Mouse (Mus musculus): Measurements from ENCODE around the gene Tmem144. TPM values are rescaled to one million over a fixed set of nuclear protein-coding genes. Genes with fewer than 3 reads are reported as not detected.
"Not testable (repeated sequence)": the region's sequence is repeated elsewhere in the genome, so short reads cannot be mapped to it uniquely, and the experiment has no call there.

Tmem144 gene
- polyA plus RNA-seq, 1 experiment from 2014 or later, result 5.4 TPM

DNA sequence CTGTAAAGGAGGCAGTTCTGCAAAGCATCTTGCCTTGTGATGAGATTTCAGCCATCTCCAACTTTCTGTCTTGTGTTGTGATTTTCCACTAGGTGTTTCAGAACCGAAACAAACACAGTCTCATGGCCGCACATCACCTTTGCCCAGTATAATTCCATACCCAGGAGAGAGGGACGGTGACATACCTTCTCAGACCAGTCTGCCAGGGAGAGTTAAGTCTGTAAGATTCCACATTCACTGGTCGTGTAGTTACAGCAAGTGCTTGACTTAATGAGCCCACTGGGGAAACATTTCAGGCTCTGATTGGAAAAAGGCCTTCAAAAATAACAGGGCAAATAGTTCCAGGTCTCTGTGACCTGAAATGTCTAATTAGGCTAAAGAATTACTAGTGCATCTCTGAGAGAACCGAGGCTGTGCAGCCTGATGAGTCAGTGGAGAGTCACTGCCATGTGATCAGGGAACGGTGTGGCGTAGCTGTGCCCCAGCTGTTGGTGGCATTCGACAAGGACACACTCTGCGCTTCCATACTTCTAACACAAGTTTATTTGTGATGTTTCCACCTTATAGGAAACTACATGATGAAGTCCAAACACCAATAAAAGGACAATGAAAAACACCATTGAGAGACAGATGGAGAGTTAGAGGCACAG is 43.9 kb downstream of the Tmem144 start:
- H3K4me3 ChIP-seq (ENCODE audit: low read length), result no peak overlapping the region
- H3K27me3 ChIP-seq (ENCODE audit: control insufficient read depth, insufficient read depth, low read length), result no peaks in the 10 kb centered on the region
- ATAC-seq (ENCODE audit: low FRiP score, low TSS enrichment), result no peak
- H3K36me3 ChIP-seq (ENCODE audit: control insufficient read depth, insufficient read depth, low read length), result no peaks in the 10 kb centered on the region
- H3K4me1 ChIP-seq (ENCODE audit: control insufficient read depth, insufficient read depth, low read length), result no peaks in the 10 kb centered on the region
- H3K4me2 ChIP-seq (replicated peaks; ENCODE audit: low read depth, low read length), result no peak overlapping the region
- 77% methylated on average over 9 of the region's 9 CpGs for WGBS
- no peaks in the 10 kb centered on the region for H3K9me3 ChIP-seq (ENCODE audit: control insufficient read depth, low read length)
- H3K27ac ChIP-seq (ENCODE audit: low read depth, low read length), result no peak overlapping the region
- H3K9ac ChIP-seq (ENCODE audit: low read depth, low read length), result no peak overlapping the region

DNA sequence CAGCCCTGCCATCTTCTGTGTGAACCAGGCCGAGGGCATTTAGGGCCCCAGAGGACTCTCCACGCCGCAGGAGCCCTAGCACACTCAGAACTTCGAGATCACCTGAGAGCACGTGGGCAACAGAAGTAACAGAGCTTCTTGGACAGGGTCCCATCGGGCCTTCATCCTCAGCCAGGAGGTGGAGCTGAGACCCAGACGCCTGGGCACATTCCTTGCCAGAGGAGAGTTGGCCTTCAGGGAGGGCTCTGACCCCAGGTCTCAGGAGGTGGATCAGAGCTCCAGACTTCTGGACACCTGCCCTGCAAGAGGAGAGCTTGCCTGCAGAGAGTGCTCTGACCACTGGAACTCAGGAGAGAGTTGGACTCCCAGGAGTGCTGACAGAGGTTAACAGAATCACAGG is 51.8 kb downstream of the Tmem144 start:
- H3K27me3 ChIP-seq (ENCODE audit: control insufficient read depth, insufficient read depth, low read length); H3K36me3 ChIP-seq (ENCODE audit: control insufficient read depth, insufficient read depth, low read length); H3K4me1 ChIP-seq (ENCODE audit: control insufficient read depth, insufficient read depth, low read length); H3K9ac ChIP-seq (ENCODE audit: low read depth, low read length); H3K9me3 ChIP-seq (ENCODE audit: control insufficient read depth, low read length); ATAC-seq (ENCODE audit: low FRiP score, low TSS enrichment); H3K4me2 ChIP-seq (replicated peaks; ENCODE audit: low read depth, low read length); H3K27ac ChIP-seq (ENCODE audit: low read depth, low read length); H3K4me3 ChIP-seq (ENCODE audit: low read length): not testable (repeated sequence)
- 88% methylated on average over 7 of the region's 7 CpGs for WGBS

DNA sequence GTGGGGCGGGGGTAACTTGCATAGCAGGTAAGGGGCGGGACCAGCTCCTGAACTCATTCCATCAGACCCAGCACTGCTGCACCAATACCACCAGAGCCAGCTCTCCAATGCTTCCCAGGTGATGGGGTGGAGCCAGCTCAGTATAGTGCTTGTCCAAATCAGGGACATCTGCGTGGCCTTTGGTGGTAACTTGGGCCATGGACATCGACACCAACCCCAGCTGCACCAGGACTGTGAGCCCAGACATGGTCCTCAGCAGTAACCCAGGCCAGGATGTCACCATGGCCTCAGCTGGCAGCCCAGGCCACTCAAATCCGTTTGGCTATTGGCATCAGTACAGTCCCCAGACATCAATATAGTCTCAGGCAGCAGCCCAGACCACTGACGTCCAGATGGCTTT is 60.3 kb downstream of the Tmem144 start:
- Histone ChIP-seq H3K27me3 (ENCODE audit: control insufficient read depth, insufficient read depth, low read length) (no peaks in the 10 kb centered on the region), H3K4me2 (replicated peaks; ENCODE audit: low read depth, low read length) (no peak overlapping the region), H3K4me3 (ENCODE audit: low read length) (no peak overlapping the region), H3K4me1 (ENCODE audit: control insufficient read depth, insufficient read depth, low read length) (no peaks in the 10 kb centered on the region), H3K36me3 (ENCODE audit: control insufficient read depth, insufficient read depth, low read length) (no peaks in the 10 kb centered on the region), H3K9me3 (ENCODE audit: control insufficient read depth, low read length) (no peaks in the 10 kb centered on the region), H3K9ac (ENCODE audit: low read depth, low read length) (no peak overlapping the region), H3K27ac (ENCODE audit: low read depth, low read length) (no peak overlapping the region)
- 89% methylated on average over 6 of the region's 6 CpGs for WGBS
- ATAC-seq (ENCODE audit: low FRiP score, low TSS enrichment), result no peak

DNA sequence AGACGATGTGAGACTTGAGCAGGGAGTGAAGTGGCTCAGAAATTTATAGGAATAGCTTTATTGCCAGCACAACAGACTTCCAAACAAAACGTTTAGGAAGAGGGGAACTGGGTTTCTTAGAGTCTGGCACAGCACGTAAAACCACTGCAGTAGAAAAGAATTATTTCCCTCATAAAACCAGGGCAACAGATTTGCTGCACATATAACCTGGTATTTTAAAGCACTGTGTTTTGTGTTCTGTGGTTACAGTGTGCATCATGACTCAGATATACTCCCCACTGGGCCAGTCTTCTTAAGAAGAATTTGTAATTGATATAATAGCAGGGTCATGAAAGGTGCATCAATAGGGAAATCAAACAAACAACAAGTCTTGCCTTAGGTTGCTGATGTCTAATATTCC is 62.2 kb downstream of the Tmem144 start:
- H3K9ac ChIP-seq (ENCODE audit: low read depth, low read length), result no peak overlapping the region
- no peaks in the 10 kb centered on the region for H3K27me3 ChIP-seq (ENCODE audit: control insufficient read depth, insufficient read depth, low read length)
- H3K4me2 ChIP-seq (replicated peaks; ENCODE audit: low read depth, low read length), result no peak overlapping the region
- no peak overlapping the region for H3K4me3 ChIP-seq (ENCODE audit: low read length)
- no peaks in the 10 kb centered on the region for H3K4me1 ChIP-seq (ENCODE audit: control insufficient read depth, insufficient read depth, low read length)
- WGBS, result 22% methylated on average over 3 of the region's 3 CpGs
- H3K27ac ChIP-seq (ENCODE audit: low read depth, low read length), result no peak overlapping the region
- no peaks in the 10 kb centered on the region for H3K36me3 ChIP-seq (ENCODE audit: control insufficient read depth, insufficient read depth, low read length)
- no peak for ATAC-seq (ENCODE audit: low FRiP score, low TSS enrichment)
- no peaks in the 10 kb centered on the region for H3K9me3 ChIP-seq (ENCODE audit: control insufficient read depth, low read length)

DNA sequence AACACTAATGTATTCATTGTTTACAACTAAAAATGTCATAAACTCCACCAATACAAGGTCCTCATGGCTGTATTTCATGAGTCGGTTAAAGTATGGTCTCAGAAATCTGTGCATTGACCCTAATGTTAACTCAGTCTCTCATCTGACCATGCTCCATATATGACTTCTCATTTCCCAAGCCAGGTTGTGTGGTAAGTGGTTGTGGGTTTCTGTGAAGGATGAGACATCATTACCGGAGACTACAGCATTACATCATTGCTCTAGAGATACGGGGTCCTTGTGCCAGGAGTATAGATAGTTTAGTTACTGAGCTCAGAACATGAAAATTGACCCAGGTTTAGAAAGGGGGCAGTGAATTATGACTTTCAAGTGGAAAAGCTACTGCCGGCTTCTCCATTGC is 63.0 kb downstream of the Tmem144 start:
- ATAC-seq (ENCODE audit: low FRiP score, low TSS enrichment), result no peak
- no peaks in the 10 kb centered on the region; the same call in 1 of the 2 replicates for H3K4me1 ChIP-seq (ENCODE audit: control insufficient read depth, insufficient read depth, low read length)
- H3K9ac ChIP-seq (ENCODE audit: low read depth, low read length), result no peak overlapping the region
- no peak overlapping the region for H3K4me3 ChIP-seq (ENCODE audit: low read length)
- no peak overlapping the region for H3K4me2 ChIP-seq (replicated peaks; ENCODE audit: low read depth, low read length)
- no peaks in the 10 kb centered on the region for H3K36me3 ChIP-seq (ENCODE audit: control insufficient read depth, insufficient read depth, low read length)
- no peak overlapping the region for H3K27ac ChIP-seq (ENCODE audit: low read depth, low read length)
- 44% methylated on average over 4 of the region's 4 CpGs for WGBS
- no peaks in the 10 kb centered on the region for H3K9me3 ChIP-seq (ENCODE audit: control insufficient read depth, low read length)
- H3K27me3 ChIP-seq (ENCODE audit: control insufficient read depth, insufficient read depth, low read length), result no peaks in the 10 kb centered on the region

DNA sequence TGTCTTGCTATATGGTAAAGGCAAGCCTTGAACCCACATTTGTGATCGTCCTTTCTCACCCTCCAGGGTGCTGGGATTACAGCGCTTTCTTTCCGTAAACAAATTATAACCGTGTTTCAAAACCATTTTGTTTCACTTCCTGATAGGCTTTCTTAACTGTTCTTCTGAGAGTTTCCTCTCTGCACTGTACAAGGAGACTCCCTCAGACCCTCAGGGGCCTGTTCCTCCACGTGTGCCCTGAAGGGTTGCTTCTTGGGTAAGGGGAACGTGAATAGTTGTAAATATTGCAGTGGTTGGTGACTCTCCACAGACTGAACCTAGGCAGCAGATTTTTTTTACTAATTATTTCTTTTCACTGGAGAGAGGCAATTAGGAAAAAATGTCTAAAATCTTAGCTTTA is 63.6 kb downstream of the Tmem144 start:
- H3K9me3 ChIP-seq (ENCODE audit: control insufficient read depth, low read length), result no peaks in the 10 kb centered on the region
- no peak for ATAC-seq (ENCODE audit: low FRiP score, low TSS enrichment)
- WGBS, result 71% methylated on average over 6 of the region's 6 CpGs
- H3K4me3 ChIP-seq (ENCODE audit: low read length), result no peak overlapping the region
- H3K36me3 ChIP-seq (ENCODE audit: control insufficient read depth, insufficient read depth, low read length), result no peaks in the 10 kb centered on the region
- no peak overlapping the region for H3K9ac ChIP-seq (ENCODE audit: low read depth, low read length)
- H3K27me3 ChIP-seq (ENCODE audit: control insufficient read depth, insufficient read depth, low read length), result no peaks in the 10 kb centered on the region
- H3K4me1 ChIP-seq (ENCODE audit: control insufficient read depth, insufficient read depth, low read length), result peaks cover under 1% of the 10 kb centered on the region; the same call in 1 of the 2 replicates
- H3K4me2 ChIP-seq (replicated peaks; ENCODE audit: low read depth, low read length), result no peak overlapping the region
- H3K27ac ChIP-seq (ENCODE audit: low read depth, low read length), result no peak overlapping the region

DNA sequence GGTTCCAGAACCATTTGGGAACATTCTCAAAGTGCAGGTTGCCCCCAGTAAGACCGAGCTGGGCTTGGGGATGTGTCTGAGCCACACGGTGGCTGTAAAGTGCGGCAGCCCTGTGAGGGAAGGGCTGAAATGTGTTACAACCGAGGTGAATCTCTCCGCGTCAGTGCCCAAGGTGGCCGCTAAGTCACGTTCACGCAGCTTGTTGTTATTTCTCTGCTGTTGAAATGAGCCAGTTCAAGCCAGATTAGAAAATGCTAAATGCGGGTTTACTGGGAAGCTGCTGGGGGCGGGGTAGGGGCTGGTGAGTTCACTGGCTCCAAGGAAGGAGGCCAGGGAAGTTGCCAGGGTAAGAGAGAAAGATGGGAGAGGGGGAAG is 68.2 kb downstream of the Tmem144 start:
- Histone ChIP-seq H3K9me3 (ENCODE audit: control insufficient read depth, low read length) (no peaks in the 10 kb centered on the region), H3K4me2 (replicated peaks; ENCODE audit: low read depth, low read length) (peak overlapping the region; percentile 24), H3K4me3 (ENCODE audit: low read length) (peak overlapping the region; percentile 2; the same call in 1 of the 2 replicates), H3K36me3 (ENCODE audit: control insufficient read depth, insufficient read depth, low read length) (no peaks in the 10 kb centered on the region), H3K27me3 (ENCODE audit: control insufficient read depth, insufficient read depth, low read length) (no peaks in the 10 kb centered on the region), H3K27ac (ENCODE audit: low read depth, low read length) (no peak overlapping the region), H3K4me1 (ENCODE audit: control insufficient read depth, insufficient read depth, low read length) (peaks cover 6% of the 10 kb centered on the region; the same call in 1 of the 2 replicates), H3K9ac (ENCODE audit: low read depth, low read length) (no peak overlapping the region)
- ATAC-seq (ENCODE audit: low FRiP score, low TSS enrichment), result peak; percentile 68
- WGBS, result 5% methylated on average over 11 of the region's 11 CpGs

DNA sequence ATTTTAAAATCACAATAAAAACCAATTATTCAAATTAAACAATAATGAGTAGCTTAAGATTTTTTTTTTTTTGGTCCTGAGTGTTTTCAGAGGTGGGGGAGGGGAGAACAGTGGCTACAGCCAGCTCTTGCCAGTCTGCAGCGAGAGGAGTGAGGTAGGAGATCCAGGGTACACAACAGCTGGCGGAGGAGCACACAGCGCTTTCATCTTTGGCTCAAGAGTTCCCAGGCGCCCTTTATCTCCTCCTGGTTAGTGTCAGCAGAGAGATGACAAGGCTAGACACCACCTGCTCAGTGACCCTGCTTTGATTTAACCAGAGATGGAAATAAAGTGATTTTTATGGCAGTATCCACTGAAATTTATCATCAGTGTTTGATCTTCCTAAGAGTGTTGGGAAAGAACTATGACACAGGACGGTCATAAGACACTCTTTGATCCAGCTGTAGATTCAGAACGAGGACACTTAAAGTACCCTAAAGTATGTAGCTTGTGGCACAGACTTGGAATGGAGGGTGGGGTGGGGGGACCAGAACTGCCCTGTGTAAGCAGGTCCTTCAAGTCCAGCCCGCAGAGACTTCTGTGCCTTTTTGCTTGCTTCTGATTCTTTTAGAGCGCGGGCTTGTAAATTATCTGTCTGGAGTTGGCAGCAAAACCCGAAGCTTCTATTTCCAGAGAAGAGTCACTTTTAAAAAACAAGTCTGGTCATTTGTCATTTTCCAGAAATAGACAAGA is 68.8 kb downstream of the Tmem144 start:
- peak overlapping the region; percentile 24 for H3K4me2 ChIP-seq (replicated peaks; ENCODE audit: low read depth, low read length)
- no peaks in the 10 kb centered on the region for H3K9me3 ChIP-seq (ENCODE audit: control insufficient read depth, low read length)
- peaks cover 6% of the 10 kb centered on the region; the same call in 1 of the 2 replicates for H3K4me1 ChIP-seq (ENCODE audit: control insufficient read depth, insufficient read depth, low read length)
- no peak overlapping the region for H3K27ac ChIP-seq (ENCODE audit: low read depth, low read length)
- H3K4me3 ChIP-seq (ENCODE audit: low read length), result peak overlapping the region; percentile 2; the same call in 1 of the 2 replicates
- H3K9ac ChIP-seq (ENCODE audit: low read depth, low read length), result no peak overlapping the region
- H3K27me3 ChIP-seq (ENCODE audit: control insufficient read depth, insufficient read depth, low read length), result no peaks in the 10 kb centered on the region
- peak; percentile 80 for ATAC-seq (ENCODE audit: low FRiP score, low TSS enrichment)
- 21% methylated on average over 10 of the region's 10 CpGs for WGBS
- H3K36me3 ChIP-seq (ENCODE audit: control insufficient read depth, insufficient read depth, low read length), result no peaks in the 10 kb centered on the region

DNA sequence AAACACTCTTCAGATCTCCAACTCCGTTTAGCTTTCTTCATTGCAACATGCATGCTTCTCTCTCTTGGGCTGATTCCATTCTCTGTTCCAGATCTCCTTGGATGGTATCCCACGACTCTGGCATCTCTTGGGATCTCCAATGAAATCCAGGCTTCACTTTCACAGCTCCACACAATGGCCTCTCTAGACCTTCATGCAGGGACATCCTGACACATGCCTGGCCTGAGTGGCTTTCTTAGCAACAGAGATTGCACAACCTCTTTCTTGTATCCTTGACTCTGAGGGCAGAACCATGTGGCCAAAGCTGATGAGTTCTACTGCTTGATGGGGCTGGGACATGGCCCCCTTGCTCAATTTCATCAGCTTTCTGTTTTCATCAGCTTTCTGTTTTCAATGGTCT is 79.9 kb downstream of the Tmem144 start:
- Histone ChIP-seq H3K9ac (ENCODE audit: low read depth, low read length) (no peak overlapping the region), H3K4me1 (ENCODE audit: control insufficient read depth, insufficient read depth, low read length) (no peaks in the 10 kb centered on the region), H3K36me3 (ENCODE audit: control insufficient read depth, insufficient read depth, low read length) (no peaks in the 10 kb centered on the region), H3K9me3 (ENCODE audit: control insufficient read depth, low read length) (no peaks in the 10 kb centered on the region), H3K27me3 (ENCODE audit: control insufficient read depth, insufficient read depth, low read length) (no peaks in the 10 kb centered on the region), H3K4me2 (replicated peaks; ENCODE audit: low read depth, low read length) (no peak overlapping the region), H3K27ac (ENCODE audit: low read depth, low read length) (no peak overlapping the region), H3K4me3 (ENCODE audit: low read length) (no peak overlapping the region)
- no peak for ATAC-seq (ENCODE audit: low FRiP score, low TSS enrichment)
- WGBS, result 76% methylated on average over 2 of the region's 2 CpGs
